Mouse (Mus musculus): Measurements from ENCODE around the gene Sh2b3. TPM values are rescaled to one million over a fixed set of nuclear protein-coding genes. Genes with fewer than 3 reads are reported as not detected.

Sh2b3 gene
- total and polyA plus RNA-seq, 3 experiments: 16.3 to 122 (median 20.4) TPM

DNA sequence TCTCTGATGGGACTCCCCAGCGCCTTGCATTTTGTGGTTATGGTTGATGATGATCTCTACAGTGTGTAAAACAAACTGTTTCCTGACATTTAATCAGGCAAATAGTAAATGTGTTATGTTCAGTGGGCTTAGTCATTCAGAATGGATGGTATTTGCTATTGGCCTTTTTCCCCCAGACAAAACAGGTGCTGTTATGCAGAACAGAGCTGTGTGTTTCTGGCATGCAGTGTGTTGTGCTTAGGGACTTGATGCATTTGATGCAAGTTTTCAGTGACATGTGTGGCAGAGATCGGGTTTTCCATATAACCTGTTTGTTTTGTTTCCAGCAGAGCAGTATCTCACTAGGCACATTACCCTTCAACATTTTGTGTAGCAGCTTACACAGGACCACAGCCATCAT, 69.9 kb downstream of the Sh2b3 start:
- Histone ChIP-seq H3K36me3 (replicated peaks) (peaks cover 77% of the 10 kb centered on the region), H3K4me1 (ENCODE audit: insufficient read depth, low read depth, low read length) (peaks cover 4% of the 10 kb centered on the region; the same call in 1 of the 2 replicates), H3K4me3 (ENCODE audit: low read depth, low read length) (no peak overlapping the region), H3K27me3 (ENCODE audit: insufficient read depth, low read length) (no peaks in the 10 kb centered on the region), H3K9me3 (replicated peaks) (no peaks in the 10 kb centered on the region)
- TF ChIP-seq TAL1 (conservative IDR thresholded peaks at IDR 0.05; ENCODE audit: low read depth, low read length): no peak
- TF ChIP-seq POLR2AphosphoS5 (IDR thresholded peaks at IDR 0.05; ENCODE audit: insufficient replicate concordance, low read depth, low read length): no peak
- no peak for TF ChIP-seq CTCF (IDR thresholded peaks at IDR 0.05; ENCODE audit: low read depth, low read length)
- TF ChIP-seq GATA1 (IDR thresholded peaks at IDR 0.05; ENCODE audit: borderline replicate concordance, low read length): no peak
- no peak for TF ChIP-seq GATA2 (IDR thresholded peaks at IDR 0.05; ENCODE audit: borderline replicate concordance, low read depth, low read length)
- DNase-seq (ENCODE audit: low spot score) (no peak), ATAC-seq (ENCODE audit: extremely low read depth, insufficient number of reproducible peaks, low FRiP score, poor library complexity, severe bottlenecking) (no peak)

DNA sequence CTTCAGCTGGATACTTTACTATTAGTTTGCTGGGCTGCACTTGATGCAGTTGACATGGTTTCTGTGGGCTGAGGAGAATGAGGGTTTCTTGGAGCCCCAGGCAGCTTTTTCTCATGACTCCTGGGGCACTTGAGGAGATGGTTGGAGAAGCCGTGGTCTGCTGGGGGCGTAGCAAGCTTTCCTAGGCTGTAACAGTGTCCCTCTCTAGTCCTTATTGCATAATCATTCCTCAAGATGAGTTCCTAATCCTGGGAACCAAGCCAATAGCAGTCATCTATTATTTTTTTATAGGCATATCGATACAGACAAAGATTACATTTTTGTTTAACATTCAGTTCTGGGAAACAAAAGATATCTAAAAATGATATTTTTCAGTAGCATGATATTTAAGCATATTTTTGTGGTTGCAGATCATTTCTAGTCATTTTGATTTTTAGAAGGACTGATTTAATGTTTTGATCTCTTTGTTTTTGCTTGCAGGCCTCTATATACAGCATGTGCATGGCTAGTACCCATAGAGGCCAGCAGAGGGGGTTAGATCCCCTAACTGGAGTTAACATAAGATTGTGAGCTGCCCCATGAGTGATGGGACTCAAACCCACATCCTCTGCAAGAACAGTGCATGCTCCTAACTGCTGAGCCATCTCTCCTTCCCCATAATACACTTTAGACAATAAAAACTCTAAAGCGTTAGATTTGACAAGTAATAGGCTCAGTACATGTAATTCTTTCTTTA, 71.2 kb downstream of the Sh2b3 start:
- Histone ChIP-seq H3K36me3 (replicated peaks) (peaks cover 77% of the 10 kb centered on the region), H3K4me3 (ENCODE audit: low read depth, low read length) (no peak overlapping the region), H3K9me3 (replicated peaks) (no peaks in the 10 kb centered on the region), H3K4me1 (ENCODE audit: insufficient read depth, low read depth, low read length) (peaks cover 4% of the 10 kb centered on the region; the same call in 1 of the 2 replicates), H3K27me3 (ENCODE audit: insufficient read depth, low read length) (no peaks in the 10 kb centered on the region)
- DNase-seq (ENCODE audit: low spot score): no peak
- ATAC-seq (ENCODE audit: extremely low read depth, insufficient number of reproducible peaks, low FRiP score, poor library complexity, severe bottlenecking): no peak
- TF ChIP-seq GATA2 (IDR thresholded peaks at IDR 0.05; ENCODE audit: borderline replicate concordance, low read depth, low read length): no peak
- TF ChIP-seq CTCF (IDR thresholded peaks at IDR 0.05; ENCODE audit: low read depth, low read length): no peak
- TF ChIP-seq POLR2AphosphoS5 (IDR thresholded peaks at IDR 0.05; ENCODE audit: insufficient replicate concordance, low read depth, low read length): no peak
- no peak for TF ChIP-seq TAL1 (conservative IDR thresholded peaks at IDR 0.05; ENCODE audit: low read depth, low read length)
- no peak for TF ChIP-seq GATA1 (IDR thresholded peaks at IDR 0.05; ENCODE audit: borderline replicate concordance, low read length)

Other genes starting within 250 kb of the Sh2b3 start
- 38.7 and 45.7 TPM in 2 replicates for gene Aldh2, start 243.8 kb downstream of the Sh2b3 start, total RNA-seq (2014; fragmentation: Nextera tagmentation)
- gene Aldh2, start 243.8 kb downstream of the Sh2b3 start, total RNA-seq (2017): 82.9 and 117 TPM in 2 replicates
- gene Aldh2, start 243.8 kb downstream of the Sh2b3 start, polyA plus RNA-seq (2012): 122 and 123 TPM in 2 replicates
- 4.9 and 5.5 TPM in 2 replicates for gene Acad12, start 218.7 kb downstream of the Sh2b3 start, total RNA-seq (2014; fragmentation: Nextera tagmentation)
- 2.7 and 4.3 TPM in 2 replicates for gene Acad12, start 218.7 kb downstream of the Sh2b3 start, total RNA-seq (2017)
- 1.1 and 1.2 TPM in 2 replicates for gene Acad12, start 218.7 kb downstream of the Sh2b3 start, polyA plus RNA-seq (2012)
- 10.3 and 17.3 TPM in 2 replicates for gene Acad10, start 177.1 kb downstream of the Sh2b3 start, total RNA-seq (2014; fragmentation: Nextera tagmentation)
- 5.6 and 7.4 TPM in 2 replicates for gene Acad10, start 177.1 kb downstream of the Sh2b3 start, total RNA-seq (2017)
- 4.4 and 7.2 TPM in 2 replicates for gene Acad10, start 177.1 kb downstream of the Sh2b3 start, polyA plus RNA-seq (2012)
- 29.9 and 30.0 TPM in 2 replicates for gene Brap, start 177.1 kb downstream of the Sh2b3 start, total RNA-seq (2014; fragmentation: Nextera tagmentation)
- gene Brap, start 177.1 kb downstream of the Sh2b3 start, total RNA-seq (2017): 63.4 and 70.1 TPM in 2 replicates
- gene Brap, start 177.1 kb downstream of the Sh2b3 start, polyA plus RNA-seq (2012): 10.6 and 12.8 TPM in 2 replicates
- gene Atxn2, start 126.3 kb downstream of the Sh2b3 start, total RNA-seq (2014; fragmentation: Nextera tagmentation): 132 and 151 TPM in 2 replicates
- gene Atxn2, start 126.3 kb downstream of the Sh2b3 start, total RNA-seq (2017): 30.0 and 38.0 TPM in 2 replicates
- gene Atxn2, start 126.3 kb downstream of the Sh2b3 start, polyA plus RNA-seq (2012): 42.3 and 57.5 TPM in 2 replicates
- gene Pheta1, start 11.3 kb upstream of the Sh2b3 start, total RNA-seq (2014; fragmentation: Nextera tagmentation): 0.92 and 2.6 TPM in 2 replicates
- gene Pheta1, start 11.3 kb upstream of the Sh2b3 start, total RNA-seq (2017): 2.5 and 2.6 TPM in 2 replicates
- 13.3 and 17.6 TPM in 2 replicates for gene Pheta1, start 11.3 kb upstream of the Sh2b3 start, polyA plus RNA-seq (2012)
- gene Cux2, start 212.5 kb upstream of the Sh2b3 start, total RNA-seq (2014; fragmentation: Nextera tagmentation): not detected in 2 replicates
- gene Cux2, start 212.5 kb upstream of the Sh2b3 start, total RNA-seq (2017): 0.11 and 0.58 TPM in 2 replicates
- gene Cux2, start 212.5 kb upstream of the Sh2b3 start, polyA plus RNA-seq (2012): not detected in 2 replicates